Mouse (Mus musculus) stomach, postnatal 0 days (tissue): ENCODE data around the gene Fnip1. TPM values are rescaled to one million over a fixed set of nuclear protein-coding genes. Genes with fewer than 3 reads are reported as not detected.

Source experiments
- ATAC-seq: fragments of 200-750 bp; cut with Nextera tagmentation; 2 replicates; pipeline ENCODE4 v1.8.0; 2017; ENCODE audit not compliant: low FRiP score, low TSS enrichment
- DNase-seq: peaks from one replicate; pipeline ENCODE4 v3.0.0-alpha.2; 2016; ENCODE audit warnings: low spot score
- H3K27ac ChIP-seq: fragments of 300-500 bp; sonication (generic); replicated peaks from 2 replicates; pipeline ENCODE4 v1.5.1; 2014; ENCODE audit warnings: mild to moderate bottlenecking, control low read depth
- H3K27me3 ChIP-seq: fragments of 300-500 bp; sonication (generic); 2 replicates; pipeline ENCODE4 v1.6.1; 2014; ENCODE audit warnings: low read length; ENCODE audit not compliant: control insufficient read depth, insufficient read depth
- H3K36me3 ChIP-seq: fragments of 300-500 bp; sonication (generic); 2 replicates; pipeline ENCODE4 v1.6.1; 2014; ENCODE audit warnings: low read length, mixed read lengths; ENCODE audit not compliant: control insufficient read depth, insufficient read depth
- H3K4me1 ChIP-seq: fragments of 300-500 bp; sonication (generic); replicated peaks from 2 replicates; pipeline ENCODE4 v1.6.1; 2014; ENCODE audit warnings: antibody characterized with exemption; ENCODE audit not compliant: control insufficient read depth, insufficient read depth
- H3K4me2 ChIP-seq: fragments of 300-500 bp; sonication (generic); replicated peaks from 2 replicates; pipeline ENCODE4 v1.6.1; 2014; ENCODE audit warnings: low read depth, mild to moderate bottlenecking, control low read depth, moderate library complexity
- H3K4me3 ChIP-seq: fragments of 300-500 bp; sonication (generic); 2 replicates; pipeline ENCODE4 v1.5.1; 2014; ENCODE audit warnings: low read depth, low read length, control low read depth
- H3K9ac ChIP-seq: fragments of 300-500 bp; sonication (generic); 2 replicates; pipeline ENCODE4 v1.6.1; 2014; ENCODE audit warnings: mild to moderate bottlenecking, low read length, control low read depth, mixed read lengths
- H3K9me3 ChIP-seq: fragments of 300-500 bp; sonication (generic); 2 replicates; pipeline ENCODE4 v1.6.1; 2016; ENCODE audit warnings: low read length; ENCODE audit not compliant: control insufficient read depth
- CTCF ChIP-seq: IDR thresholded peaks from 2 replicates; pipeline ENCODE4 v1.5.1; 2016; ENCODE audit warnings: antibody characterized with exemption, low read depth, mild to moderate bottlenecking, moderate library complexity
- EP300 ChIP-seq: optimal IDR thresholded peaks from 2 replicates; pipeline ENCODE3; 2016; ENCODE audit warnings: antibody characterized with exemption
- WGBS: fragments of 180-500 bp; shearing (Covaris S2); extraction: QIAGEN DNeasy Blood & Tissue Kit; methylation state at CpG from one replicate; pipeline ENCODE4 v1.1.7; 2014; 5-methylcytosine and 5-hydroxymethylcytosine counted together
- polyA plus RNA-seq: library from polyadenylated mRNA; unstranded; fragments of >200 nt; fragmentation: Nextera tagmentation; extraction: Ambion mirVana; gene quantifications from 2 replicates; pipeline ENCODE4 v1.2.1, GENCODE M21; 2015

Gene Fnip1
- polyA plus RNA-seq, 1 experiment from 2014 or later, result 5.1 TPM

- no peak for ATAC-seq
- Histone ChIP-seq H3K4me3 (peak overlapping the region; percentile 88), H3K4me1 (no peaks in the 10 kb centered on the region; the same call in 1 of the 2 replicates), H3K27me3 (no peaks in the 10 kb centered on the region), H3K9me3 (no peaks in the 10 kb centered on the region), H3K4me2 (peak overlapping the region; percentile 69), H3K36me3 (no peaks in the 10 kb centered on the region), H3K27ac (peak overlapping the region; percentile 97), H3K9ac (peak overlapping the region; percentile 96)
- TF ChIP-seq CTCF (no peak), EP300 (no peak)
- DNase-seq, result no peak
- 13% methylated on average over 10 of the region's 10 CpGs for WGBS
Observed at GRCm38 (mm10) chr11:54523431-54524001, 85.5 kb downstream of the Fnip1 start.

DNA sequence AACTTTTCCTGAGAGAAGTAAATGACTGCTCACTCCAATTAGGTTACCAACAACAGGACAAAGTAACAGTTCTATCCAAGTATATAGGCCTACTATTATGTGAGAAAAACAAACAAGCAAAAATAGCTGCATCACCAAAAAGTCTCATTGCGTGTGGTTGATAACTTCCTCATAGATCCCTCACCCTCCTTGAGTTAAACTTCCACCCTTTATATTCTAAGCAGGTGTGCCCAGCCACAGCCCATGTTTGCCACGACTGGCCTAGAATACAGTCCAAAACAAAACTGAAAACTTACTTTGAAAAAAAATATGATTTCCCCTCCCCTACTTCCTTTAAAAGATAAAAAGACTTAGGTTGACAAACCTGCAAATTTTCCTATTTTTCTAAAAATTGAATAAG, 90.0 kb downstream of the Fnip1 start:
- Histone ChIP-seq H3K36me3 (no peaks in the 10 kb centered on the region), H3K4me3 (no peak overlapping the region), H3K9me3 (no peaks in the 10 kb centered on the region), H3K27ac (no peak overlapping the region), H3K4me2 (no peak overlapping the region), H3K4me1 (peaks cover 2% of the 10 kb centered on the region; the same call in 1 of the 2 replicates), H3K9ac (no peak overlapping the region), H3K27me3 (no peaks in the 10 kb centered on the region)
- ATAC-seq (no peak), DNase-seq (no peak)
- TF ChIP-seq CTCF, result no peak
- no peak for TF ChIP-seq EP300
- WGBS, result 55% methylated on average over 2 of the region's 2 CpGs

DNA sequence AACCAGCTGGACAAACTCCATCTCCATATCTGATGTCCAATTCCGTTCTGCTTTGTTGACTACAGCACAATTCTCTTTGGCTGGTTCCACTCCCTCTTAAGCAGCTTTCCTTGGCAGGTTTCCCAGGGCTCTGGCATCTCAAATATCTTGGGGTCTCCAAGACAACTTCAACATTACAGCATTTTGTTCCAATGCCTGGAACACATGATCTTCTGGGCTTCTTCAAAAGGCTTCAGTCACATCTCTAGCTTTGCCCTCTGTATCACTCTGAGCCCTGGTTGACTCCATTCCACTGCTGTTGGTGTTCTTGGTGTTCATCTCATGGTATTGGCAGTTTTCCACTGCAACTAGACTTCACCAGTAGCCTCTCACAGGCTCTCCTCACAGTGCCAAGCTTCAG, 92.4 kb downstream of the Fnip1 start:
- ATAC-seq (no peak; the same call in 1 of the 2 replicates), DNase-seq (peak; percentile 27)
- H3K27me3 ChIP-seq, result no peaks in the 10 kb centered on the region
- no peak overlapping the region for H3K9ac ChIP-seq
- H3K36me3 ChIP-seq, result no peaks in the 10 kb centered on the region
- 16% methylated on average over 1 of the region's 1 CpGs for WGBS
- no peaks in the 10 kb centered on the region for H3K9me3 ChIP-seq
- no peak overlapping the region for H3K4me3 ChIP-seq
- 0 out of 2 replicates have a peak, but pooled peaks cover 2% of the 10 kb centered on the region for H3K4me1 ChIP-seq
- no peak overlapping the region for H3K4me2 ChIP-seq
- peak overlapping the region; percentile 61 for H3K27ac ChIP-seq
- TF ChIP-seq EP300 (no peak), CTCF (no peak)

DNA sequence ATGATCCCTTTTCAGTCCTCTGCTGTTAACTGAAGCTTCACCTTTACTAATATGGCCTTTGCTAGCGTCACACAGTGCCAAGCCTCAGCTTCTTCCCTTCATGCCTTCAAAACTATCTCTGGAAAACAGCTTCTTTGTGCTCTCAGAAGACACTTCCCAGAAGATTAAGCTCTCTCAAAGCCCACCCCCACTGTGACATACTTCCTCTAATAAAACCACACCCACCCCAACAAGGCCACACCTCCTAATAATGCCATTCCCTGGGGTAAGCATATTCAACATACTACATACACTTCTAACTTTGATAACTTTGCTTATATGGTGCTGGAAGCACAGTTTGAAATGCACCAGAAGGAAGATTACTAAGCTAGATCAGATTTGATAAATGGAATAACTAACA, 92.9 kb downstream of the Fnip1 start:
- Histone ChIP-seq H3K4me2 (no peak overlapping the region), H3K9ac (no peak overlapping the region), H3K27ac (peak overlapping the region; percentile 61), H3K27me3 (no peaks in the 10 kb centered on the region), H3K4me1 (0 out of 2 replicates have a peak, but pooled peaks cover 2% of the 10 kb centered on the region), H3K36me3 (no peaks in the 10 kb centered on the region), H3K9me3 (no peaks in the 10 kb centered on the region), H3K4me3 (no peak overlapping the region)
- WGBS, result 95% methylated on average over 1 of the region's 1 CpGs
- TF ChIP-seq EP300 (no peak), CTCF (no peak)
- DNase-seq (no peak), ATAC-seq (no peak)

DNA sequence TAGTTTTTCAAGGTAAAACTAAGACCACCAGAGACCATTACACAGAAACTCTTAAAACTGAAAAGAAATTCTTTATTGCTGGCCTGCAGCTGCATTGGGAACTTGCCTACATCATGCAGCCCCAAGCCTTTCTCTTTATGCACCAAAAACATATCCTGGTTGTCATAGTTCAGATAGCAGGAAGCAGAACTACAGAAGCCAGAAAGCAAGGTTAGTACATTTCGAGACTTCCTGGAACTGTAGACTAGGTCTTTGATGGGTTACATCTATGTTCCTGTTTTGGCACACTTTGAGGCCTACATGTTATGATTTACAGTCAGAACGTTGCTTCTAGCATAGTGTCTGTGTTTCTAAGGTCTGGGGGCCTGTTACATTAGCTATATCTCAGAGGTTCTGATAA, 95.8 kb downstream of the Fnip1 start:
- no peaks in the 10 kb centered on the region for H3K27me3 ChIP-seq
- DNase-seq, result no peak

DNA sequence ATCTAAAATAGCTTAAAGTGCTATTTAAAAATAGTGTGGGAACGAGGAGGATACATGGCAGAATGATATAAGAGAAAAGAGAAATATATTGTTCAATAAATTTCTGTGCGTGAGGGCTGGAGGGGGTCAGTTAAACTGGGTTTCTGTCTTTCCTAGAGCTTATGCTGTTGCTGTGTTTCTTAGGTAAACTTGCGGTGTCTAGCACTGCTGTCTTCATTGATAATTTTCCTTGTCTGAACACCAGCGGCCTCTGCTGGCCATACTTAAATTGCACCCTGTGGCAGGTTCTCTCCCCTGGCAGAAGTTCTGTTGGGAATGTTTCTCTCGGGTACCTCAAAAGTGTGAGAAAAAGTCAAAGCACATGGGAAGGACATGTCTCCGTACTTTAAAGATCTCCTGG, 96.9 kb downstream of the Fnip1 start:
- Histone ChIP-seq H3K9ac (no peak overlapping the region), H3K4me3 (no peak overlapping the region), H3K27me3 (no peaks in the 10 kb centered on the region), H3K36me3 (no peaks in the 10 kb centered on the region), H3K27ac (no peak overlapping the region), H3K4me1 (0 out of 2 replicates have a peak, but pooled peaks cover 2% of the 10 kb centered on the region), H3K4me2 (no peak overlapping the region), H3K9me3 (no peaks in the 10 kb centered on the region)
- DNase-seq (peak; percentile 83), ATAC-seq (no peak)
- no peak for TF ChIP-seq EP300
- peak; percentile 91 for TF ChIP-seq CTCF
- 52% methylated on average over 6 of the region's 6 CpGs for WGBS

More for the DNA sequence above, 95.8 kb downstream of the Fnip1 start:
- no peak overlapping the region for H3K4me2 ChIP-seq
- no peak for TF ChIP-seq CTCF
- no peak for TF ChIP-seq EP300
- 68% methylated on average over 2 of the region's 2 CpGs for WGBS
- H3K4me1 ChIP-seq, result 0 out of 2 replicates have a peak, but pooled peaks cover 2% of the 10 kb centered on the region
- H3K9ac ChIP-seq, result no peak overlapping the region
- no peaks in the 10 kb centered on the region for H3K36me3 ChIP-seq
- ATAC-seq, result no peak
- H3K9me3 ChIP-seq, result no peaks in the 10 kb centered on the region
- H3K4me3 ChIP-seq, result no peak overlapping the region
- H3K27ac ChIP-seq, result no peak overlapping the region
